Mouse (Mus musculus): Measurements from ENCODE around the gene Col9a1. TPM values are rescaled to one million over a fixed set of nuclear protein-coding genes. Genes with fewer than 3 reads are reported as not detected.

Gene Col9a1
- polyA plus RNA-seq (2017; shearing (Covaris generic)), result not detected

GRCm38 (mm10) chr1:24177224-24177851 lies at the start of gene Col9a1:
TSS of gene Col9a1 (plus strand) at chr1:24177610.

Other genes starting within 250 kb of the Col9a1 start
- 29.7 TPM for gene Sdhaf4, start 172.0 kb upstream of the Col9a1 start, polyA plus RNA-seq (2017; shearing (Covaris generic))
- gene Fam135a, start 77.3 kb upstream of the Col9a1 start, polyA plus RNA-seq (2017; shearing (Covaris generic)), result 5.1 TPM